Mouse (Mus musculus) ES-Bruce4 (cell line): ENCODE results near the gene Chid1.

Experiments used
- CTCF ChIP-seq: IDR thresholded peaks from one replicate; pipeline ENCODE4 v1.8.1; 2011; ENCODE audit warnings: low read depth, low read length
- EP300 ChIP-seq: IDR thresholded peaks from 2 replicates; pipeline ENCODE4 v1.6.1; 2011; ENCODE audit warnings: low read depth, low read length; ENCODE audit not compliant: insufficient read depth
- POLR2A ChIP-seq: IDR thresholded peaks from one replicate; pipeline ENCODE4 v1.8.1; 2011; ENCODE audit warnings: low read length; ENCODE audit not compliant: insufficient read depth

- TF ChIP-seq POLR2A = no peak
- TF ChIP-seq CTCF = no peak
- TF ChIP-seq EP300 = no peak
Observed at GRCm38 (mm10) chr7:141501820-141502555, 37.7 kb downstream of the Chid1 start.
